Mouse (Mus musculus) kidney, embryonic 15.5 days (tissue): Measurements from ENCODE around the gene Cdkal1. TPM values are rescaled to one million over a fixed set of nuclear protein-coding genes. Genes with fewer than 3 reads are reported as not detected.
A peak's percentile ranks its signal among the peaks of the same experiment; 100 is the strongest.

ENCODE experiments used
- ATAC-seq: fragments of 200-750 bp; cut with Nextera tagmentation; replicated peaks from 2 replicates; pipeline ENCODE4 v1.8.0; 2017; ENCODE audit warnings: moderate TSS enrichment; ENCODE audit not compliant: low FRiP score
- H3K27ac ChIP-seq: fragments of 300-500 bp; sonication (generic); 2 replicates; pipeline ENCODE4 v1.5.1; 2015; ENCODE audit warnings: mild to moderate bottlenecking, inconsistent platforms
- H3K27me3 ChIP-seq: fragments of 300-500 bp; sonication (generic); 2 replicates; pipeline ENCODE4 v1.6.1; 2015; ENCODE audit warnings: inconsistent platforms
- H3K36me3 ChIP-seq: fragments of 300-500 bp; sonication (generic); 2 replicates; pipeline ENCODE4 v1.6.1; 2015; ENCODE audit warnings: inconsistent platforms
- H3K4me1 ChIP-seq: fragments of 300-500 bp; sonication (generic); 2 replicates; pipeline ENCODE4 v1.6.1; 2015; ENCODE audit warnings: inconsistent platforms
- H3K4me2 ChIP-seq: fragments of 300-500 bp; sonication (generic); 2 replicates; pipeline ENCODE4 v1.6.1; 2015; ENCODE audit warnings: moderate library complexity, mild to moderate bottlenecking, inconsistent platforms
- H3K4me3 ChIP-seq: fragments of 300-500 bp; sonication (generic); replicated peaks from 2 replicates; pipeline ENCODE4 v1.5.1; 2015; ENCODE audit warnings: mild to moderate bottlenecking, inconsistent platforms
- H3K9ac ChIP-seq: fragments of 300-500 bp; sonication (generic); 2 replicates; pipeline ENCODE4 v1.6.1; 2015; ENCODE audit warnings: mild to moderate bottlenecking, inconsistent platforms
- H3K9me3 ChIP-seq: fragments of 300-500 bp; sonication (generic); replicated peaks from 2 replicates; pipeline ENCODE4 v1.6.1; 2016; ENCODE audit warnings: inconsistent platforms
- WGBS: fragments of 180-500 bp; shearing (Covaris S2); methylation state at CpG from one replicate; pipeline ENCODE4 v1.1.7; 2015; ENCODE audit warnings: mixed read lengths; 5-methylcytosine and 5-hydroxymethylcytosine counted together
- polyA plus RNA-seq: library from polyadenylated mRNA; unstranded; fragments of >200 nt; fragmentation: Nextera tagmentation; extraction: Ambion mirVana; gene quantifications from 2 replicates; pipeline ENCODE4 v1.2.1, GENCODE M21; 2015

Gene Cdkal1
- polyA plus RNA-seq, 1 experiment from 2014 or later: 33.5 TPM

DNA sequence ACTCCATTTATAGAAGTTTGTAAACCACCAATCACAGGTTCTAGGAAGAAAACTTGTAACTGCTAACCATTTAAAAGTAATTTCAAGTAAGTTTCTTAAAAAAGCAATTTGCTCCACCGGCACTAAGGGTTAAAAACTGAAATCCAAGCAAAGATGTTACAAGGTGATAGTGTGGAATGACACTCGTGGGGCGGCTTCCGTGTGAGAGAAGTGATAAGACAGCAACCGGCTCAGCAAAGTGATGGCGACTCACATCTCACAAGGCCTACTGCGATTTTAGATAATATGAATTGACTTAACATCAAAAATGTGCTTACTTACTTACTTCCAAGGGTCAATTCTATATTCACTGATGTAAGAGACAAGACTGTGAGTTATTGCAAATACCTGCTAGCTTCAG lies 167.6 kb downstream of the Cdkal1 start:
- no peak overlapping the region for H3K27ac ChIP-seq
- whole genome bisulfite sequencing: 90% methylated on average over 7 of the region's 7 CpGs
- no peaks in the 10 kb centered on the region for H3K27me3 ChIP-seq
- ATAC-seq: no peak
- H3K4me1 ChIP-seq: peaks cover 3% of the 10 kb centered on the region; the same call in 1 of the 2 replicates
- no peak overlapping the region for H3K9ac ChIP-seq
- no peak overlapping the region for H3K4me3 ChIP-seq
- no peaks in the 10 kb centered on the region for H3K9me3 ChIP-seq
- no peak overlapping the region for H3K4me2 ChIP-seq
- 0 out of 2 replicates have a peak, but pooled peaks cover 2% of the 10 kb centered on the region for H3K36me3 ChIP-seq

DNA sequence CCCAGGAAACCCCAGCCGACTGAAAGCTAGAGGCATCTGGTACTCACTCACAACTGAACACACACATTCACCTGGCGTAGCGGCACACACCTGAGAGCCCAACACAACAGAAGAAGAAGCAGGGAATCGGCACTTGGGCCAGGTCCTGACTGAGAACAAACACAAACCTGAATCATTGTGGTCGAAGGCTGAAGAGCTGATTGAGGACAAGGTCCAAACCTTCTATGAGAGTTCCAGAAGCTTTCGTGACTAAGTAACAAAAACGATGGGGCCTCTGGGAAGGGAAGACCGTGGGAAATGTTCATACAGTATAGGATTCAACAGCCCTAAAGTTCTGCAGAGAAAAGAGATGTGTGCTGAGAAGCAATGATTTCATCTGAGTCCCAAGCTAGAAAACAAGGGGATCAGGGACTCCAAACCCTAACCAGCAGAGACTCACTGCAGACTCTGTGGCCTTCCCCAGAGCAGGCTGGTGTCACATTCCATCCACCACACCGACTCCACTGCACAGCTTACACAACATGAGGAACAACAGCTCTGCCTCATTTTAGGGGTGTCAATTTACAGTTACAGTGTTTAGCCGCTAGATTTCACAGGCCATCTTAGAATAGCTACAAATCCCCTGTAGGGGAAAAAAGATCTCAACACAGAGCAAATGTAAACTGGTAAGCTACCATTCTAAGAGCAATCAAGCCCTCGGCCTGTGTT lies 175.8 kb downstream of the Cdkal1 start:
- H3K27ac ChIP-seq: peak overlapping the region; percentile 23; the same call in 1 of the 2 replicates

DNA sequence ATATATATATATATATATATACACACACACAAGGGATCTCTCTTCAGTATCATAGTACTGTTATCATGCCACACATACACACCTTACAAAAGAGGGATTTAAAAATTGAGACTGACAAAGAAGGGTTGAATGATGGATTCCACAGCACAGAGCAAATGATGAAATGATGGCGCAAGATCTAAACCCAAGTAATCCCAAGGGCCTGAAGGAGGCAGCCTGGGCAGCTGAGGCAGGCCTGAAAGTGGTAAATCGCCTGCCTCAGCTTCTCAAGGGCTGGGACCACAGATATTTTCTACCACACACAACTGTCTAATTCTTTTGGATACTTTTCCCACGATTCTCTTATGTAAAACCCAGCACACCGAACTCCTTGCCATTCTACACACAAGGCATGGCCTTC lies 177.9 kb downstream of the Cdkal1 start:
- Histone ChIP-seq H3K9ac (no peak overlapping the region), H3K27ac (no peak overlapping the region)
- 94% methylated on average over 4 of the region's 4 CpGs for WGBS

More for the DNA sequence above, 175.8 kb downstream of the Cdkal1 start:
- H3K4me3 ChIP-seq: no peak overlapping the region
- no peak overlapping the region for H3K4me2 ChIP-seq
- H3K9me3 ChIP-seq: no peaks in the 10 kb centered on the region
- no peak for ATAC-seq
- H3K36me3 ChIP-seq: no peaks in the 10 kb centered on the region
- 74% methylated on average over 11 of the region's 11 CpGs for WGBS
- no peak overlapping the region for H3K9ac ChIP-seq
- no peaks in the 10 kb centered on the region for H3K27me3 ChIP-seq
- 0 out of 2 replicates have a peak, but pooled peaks cover 3% of the 10 kb centered on the region for H3K4me1 ChIP-seq

DNA sequence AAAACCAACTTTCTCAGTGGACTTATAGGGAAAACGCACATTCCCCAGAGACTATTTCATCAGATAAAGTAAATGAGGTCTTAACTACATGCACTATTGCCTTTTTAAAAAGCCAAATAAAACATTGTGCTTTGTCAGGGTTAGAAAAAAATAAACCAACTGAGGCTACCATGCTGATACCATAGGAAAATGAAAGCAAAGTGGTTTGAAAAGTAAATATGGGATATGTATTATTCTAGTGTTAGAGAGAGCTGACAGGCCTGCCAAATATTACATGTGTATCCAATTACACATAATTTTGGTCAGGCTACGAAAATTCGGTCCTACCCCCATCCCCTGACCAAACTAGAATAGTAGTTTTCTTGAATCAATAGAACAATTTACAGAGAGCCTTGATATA lies 184.8 kb downstream of the Cdkal1 start:
- H3K36me3 ChIP-seq: no peaks in the 10 kb centered on the region
- no peak overlapping the region for H3K4me2 ChIP-seq
- no peak overlapping the region for H3K4me3 ChIP-seq
- H3K9me3 ChIP-seq: no peaks in the 10 kb centered on the region
- no peak for ATAC-seq
- H3K9ac ChIP-seq: no peak overlapping the region
- WGBS: 56% methylated on average over 3 of the region's 3 CpGs
- no peaks in the 10 kb centered on the region for H3K27me3 ChIP-seq
- no peaks in the 10 kb centered on the region for H3K4me1 ChIP-seq
- H3K27ac ChIP-seq: no peak overlapping the region

More for the DNA sequence above, 177.9 kb downstream of the Cdkal1 start:
- H3K4me3 ChIP-seq: no peak overlapping the region
- no peaks in the 10 kb centered on the region for H3K27me3 ChIP-seq
- H3K4me2 ChIP-seq: no peak overlapping the region
- H3K36me3 ChIP-seq: no peaks in the 10 kb centered on the region
- H3K4me1 ChIP-seq: 0 out of 2 replicates have a peak, but pooled peaks cover 3% of the 10 kb centered on the region
- no peaks in the 10 kb centered on the region for H3K9me3 ChIP-seq
- ATAC-seq: no peak

DNA sequence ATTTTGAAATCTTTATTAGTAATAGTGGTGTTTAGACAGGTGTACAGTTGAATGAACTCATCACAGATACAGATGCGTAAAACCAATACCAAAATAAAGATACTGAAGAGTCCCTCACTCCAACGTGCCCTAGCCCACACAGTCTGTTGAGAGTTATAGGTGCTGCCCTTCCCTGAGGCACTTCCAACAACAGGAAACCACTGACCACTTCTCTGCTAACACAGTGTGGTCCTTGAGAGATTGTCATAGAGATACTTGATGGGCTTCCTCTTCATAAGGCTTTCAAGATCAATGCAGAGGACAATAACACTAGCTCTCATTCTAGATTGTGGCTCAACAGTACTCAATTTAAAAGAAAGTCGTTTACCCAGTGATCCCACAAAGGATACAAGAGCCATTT lies 191.6 kb downstream of the Cdkal1 start:
- H3K4me1 ChIP-seq: no peaks in the 10 kb centered on the region
- H3K9ac ChIP-seq: no peak overlapping the region
- no peaks in the 10 kb centered on the region for H3K27me3 ChIP-seq
- H3K27ac ChIP-seq: no peak overlapping the region
- H3K36me3 ChIP-seq: no peaks in the 10 kb centered on the region
- no peak for ATAC-seq
- no peak overlapping the region for H3K4me3 ChIP-seq
- WGBS: 72% methylated on average over 3 of the region's 3 CpGs
- H3K4me2 ChIP-seq: no peak overlapping the region
- no peaks in the 10 kb centered on the region for H3K9me3 ChIP-seq

DNA sequence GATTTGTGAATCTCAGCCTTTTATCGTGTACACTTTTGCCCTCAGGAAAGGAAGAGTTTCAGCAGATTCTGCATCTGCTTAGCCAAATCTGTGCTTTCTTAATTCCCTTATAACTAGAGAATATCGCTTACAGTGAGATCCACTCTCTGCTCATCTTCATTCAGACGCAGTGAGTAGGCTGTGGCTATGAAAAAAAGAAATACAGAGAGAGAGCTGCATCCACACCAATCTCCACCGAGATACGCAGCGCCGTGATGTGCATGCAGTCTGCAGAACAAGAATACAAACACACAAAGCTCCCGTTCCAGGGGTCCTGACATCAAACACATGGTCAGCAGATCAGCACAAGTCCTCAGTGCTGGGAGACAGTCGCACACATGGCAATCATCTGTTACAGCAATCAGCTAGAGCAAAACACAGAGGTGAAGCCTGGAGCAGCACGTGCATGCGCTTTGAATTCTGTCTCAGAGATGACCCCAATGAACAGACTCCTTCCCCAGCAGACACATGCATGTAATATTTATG lies 199.6 kb downstream of the Cdkal1 start:
- Histone ChIP-seq H3K27me3 (no peaks in the 10 kb centered on the region), H3K4me2 (no peak overlapping the region), H3K36me3 (no peaks in the 10 kb centered on the region), H3K9ac (no peak overlapping the region), H3K9me3 (no peaks in the 10 kb centered on the region), H3K27ac (no peak overlapping the region), H3K4me3 (no peak overlapping the region), H3K4me1 (0 out of 2 replicates have a peak, but pooled peaks cover 3% of the 10 kb centered on the region)
- ATAC-seq: no peak
- 76% methylated on average over 11 of the region's 11 CpGs for WGBS

DNA sequence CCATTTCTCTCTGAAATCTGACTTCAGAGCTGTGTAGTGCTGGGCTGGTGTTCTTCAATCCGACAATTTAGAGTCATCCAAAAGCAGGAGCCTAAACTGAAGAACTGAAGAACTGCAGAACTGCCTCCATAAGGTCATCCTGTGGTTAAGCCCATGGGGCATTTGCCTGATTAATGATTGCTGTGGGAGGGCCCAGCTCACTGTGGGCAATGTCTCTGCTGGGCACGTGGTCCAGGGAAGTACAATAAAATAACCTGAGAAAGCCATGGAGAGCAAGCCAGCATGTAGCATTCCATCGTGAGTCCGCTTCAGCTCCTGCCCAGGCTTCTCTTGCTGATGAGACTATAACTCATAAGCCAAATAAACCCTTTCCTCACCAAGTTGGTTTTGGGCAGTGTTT lies 202.1 kb downstream of the Cdkal1 start:
- 56% methylated on average over 4 of the region's 4 CpGs for WGBS
- ATAC-seq: peak; percentile 75; the same call in 1 of the 2 replicates
- no peak overlapping the region for H3K27ac ChIP-seq

DNA sequence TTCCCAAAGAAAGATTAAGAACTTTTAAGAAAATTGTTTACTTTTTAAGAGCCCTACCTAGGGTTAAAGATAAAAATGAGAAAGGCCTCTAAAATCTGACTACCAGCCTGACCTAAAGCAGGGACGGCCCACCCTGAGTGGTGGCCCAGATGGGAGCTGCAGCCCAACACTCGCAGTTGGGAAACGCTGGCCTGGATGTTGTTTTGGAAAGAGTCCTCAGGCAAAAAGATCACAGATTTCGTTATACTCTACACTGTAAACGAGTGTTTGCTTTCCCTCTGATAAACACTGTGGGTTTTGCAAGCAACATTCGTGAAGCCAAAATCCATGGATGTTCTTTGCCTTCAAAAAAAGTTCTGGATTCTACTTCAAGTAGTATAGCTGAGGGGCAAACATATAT lies 202.7 kb downstream of the Cdkal1 start:
- H3K4me2 ChIP-seq: no peak overlapping the region
- no peak for ATAC-seq
- no peaks in the 10 kb centered on the region for H3K27me3 ChIP-seq
- H3K4me1 ChIP-seq: 0 out of 2 replicates have a peak, but pooled peaks cover 3% of the 10 kb centered on the region
- H3K27ac ChIP-seq: no peak overlapping the region
- H3K36me3 ChIP-seq: no peaks in the 10 kb centered on the region
- no peak overlapping the region for H3K9ac ChIP-seq
- H3K4me3 ChIP-seq: no peak overlapping the region
- no peaks in the 10 kb centered on the region for H3K9me3 ChIP-seq
- 85% methylated on average over 6 of the region's 6 CpGs for WGBS

More for the DNA sequence above, 202.1 kb downstream of the Cdkal1 start:
- H3K4me2 ChIP-seq: no peak overlapping the region
- H3K9me3 ChIP-seq: no peaks in the 10 kb centered on the region
- H3K9ac ChIP-seq: no peak overlapping the region
- no peaks in the 10 kb centered on the region for H3K27me3 ChIP-seq
- 0 out of 2 replicates have a peak, but pooled peaks cover 3% of the 10 kb centered on the region for H3K4me1 ChIP-seq
- no peak overlapping the region for H3K4me3 ChIP-seq
- H3K36me3 ChIP-seq: no peaks in the 10 kb centered on the region

DNA sequence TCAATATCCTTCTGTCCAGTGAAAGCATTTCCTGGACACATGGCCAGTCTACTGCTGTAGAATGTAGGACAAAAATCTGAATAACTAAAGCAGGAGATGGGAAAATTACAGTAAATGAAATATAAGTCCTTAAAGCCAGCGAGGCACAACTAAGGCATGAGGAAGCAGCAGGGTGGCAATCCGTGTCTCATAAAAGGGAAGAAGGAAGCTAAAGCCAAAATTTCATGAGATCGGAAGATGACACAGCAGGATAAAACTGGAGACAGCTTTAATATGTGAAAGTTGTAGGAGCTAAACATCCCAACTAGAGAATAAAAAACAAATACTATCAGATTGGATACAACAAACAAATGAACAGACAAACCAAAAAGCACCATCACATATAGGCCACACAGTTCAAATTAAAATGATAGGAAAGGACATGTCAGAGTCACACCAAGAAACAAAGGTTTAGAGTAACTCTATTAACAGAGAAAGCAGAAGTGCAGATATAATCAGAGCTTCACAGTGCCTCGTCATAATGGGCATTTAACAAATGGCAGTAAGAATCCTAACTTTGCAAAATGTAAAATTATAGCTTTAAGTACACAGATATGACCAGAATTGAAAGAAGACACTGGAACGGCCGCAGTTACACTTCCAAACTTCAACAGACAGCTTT lies 204.8 kb downstream of the Cdkal1 start:
- no peaks in the 10 kb centered on the region for H3K36me3 ChIP-seq
- H3K4me2 ChIP-seq: no peak overlapping the region
- no peak overlapping the region for H3K9ac ChIP-seq
- 92% methylated on average over 6 of the region's 6 CpGs for WGBS
- no peak for ATAC-seq
- no peaks in the 10 kb centered on the region for H3K27me3 ChIP-seq
- H3K4me3 ChIP-seq: no peak overlapping the region
- 0 out of 2 replicates have a peak, but pooled peaks cover 3% of the 10 kb centered on the region for H3K4me1 ChIP-seq
- no peak overlapping the region for H3K27ac ChIP-seq
- no peaks in the 10 kb centered on the region for H3K9me3 ChIP-seq

DNA sequence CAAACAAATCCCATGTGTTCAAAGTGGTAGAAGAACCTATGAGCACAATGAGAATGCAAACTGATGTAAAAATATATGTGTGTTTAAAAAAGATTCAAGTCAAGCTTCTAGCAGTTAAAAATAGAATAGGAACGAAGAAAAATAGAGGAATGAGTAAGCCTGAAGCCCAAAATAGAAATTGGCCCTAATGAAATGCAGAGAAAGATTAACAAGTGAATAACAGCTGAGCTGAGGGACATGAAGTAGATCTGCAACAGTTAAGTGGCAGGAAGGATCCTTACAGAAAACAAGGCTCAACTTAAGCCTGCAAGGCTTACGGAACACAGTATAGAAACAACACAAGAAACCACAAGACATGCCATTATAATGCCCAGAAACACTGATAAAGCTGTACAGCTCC lies 205.9 kb downstream of the Cdkal1 start:
- H3K27me3 ChIP-seq: no peaks in the 10 kb centered on the region
- 0 out of 2 replicates have a peak, but pooled peaks cover 3% of the 10 kb centered on the region for H3K4me1 ChIP-seq
- no peaks in the 10 kb centered on the region for H3K9me3 ChIP-seq
- no peaks in the 10 kb centered on the region for H3K36me3 ChIP-seq
- WGBS: 66% methylated on average over 2 of the region's 2 CpGs
- H3K4me2 ChIP-seq: no peak overlapping the region
- no peak overlapping the region for H3K9ac ChIP-seq
- H3K4me3 ChIP-seq: no peak overlapping the region
- ATAC-seq: no peak
- no peak overlapping the region for H3K27ac ChIP-seq

DNA sequence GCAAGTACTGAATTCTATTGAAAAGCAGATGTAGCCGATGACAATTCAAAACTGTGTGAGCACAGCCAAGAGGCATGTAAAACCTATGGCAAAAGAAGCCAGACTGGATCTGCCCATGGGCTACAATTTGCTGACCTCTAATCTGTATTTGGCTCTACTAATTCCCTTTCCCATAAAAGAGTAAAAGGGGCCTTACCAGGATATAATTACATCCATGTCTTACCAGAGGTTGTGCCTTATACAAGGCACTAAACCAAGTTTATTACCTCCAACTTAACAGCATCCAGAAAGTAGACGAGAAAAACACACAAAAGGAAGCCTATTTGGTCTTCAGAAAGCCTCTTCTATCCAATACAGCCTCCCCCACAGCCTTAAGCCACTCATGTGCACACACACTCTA lies 213.2 kb downstream of the Cdkal1 start:
- H3K9me3 ChIP-seq: no peaks in the 10 kb centered on the region
- H3K9ac ChIP-seq: no peak overlapping the region
- 60% methylated on average over 2 of the region's 2 CpGs for WGBS
- H3K4me1 ChIP-seq: no peaks in the 10 kb centered on the region; the same call in 1 of the 2 replicates
- no peaks in the 10 kb centered on the region for H3K36me3 ChIP-seq
- no peak overlapping the region for H3K4me3 ChIP-seq
- ATAC-seq: no peak
- H3K4me2 ChIP-seq: no peak overlapping the region
- H3K27ac ChIP-seq: no peak overlapping the region
- H3K27me3 ChIP-seq: no peaks in the 10 kb centered on the region

DNA sequence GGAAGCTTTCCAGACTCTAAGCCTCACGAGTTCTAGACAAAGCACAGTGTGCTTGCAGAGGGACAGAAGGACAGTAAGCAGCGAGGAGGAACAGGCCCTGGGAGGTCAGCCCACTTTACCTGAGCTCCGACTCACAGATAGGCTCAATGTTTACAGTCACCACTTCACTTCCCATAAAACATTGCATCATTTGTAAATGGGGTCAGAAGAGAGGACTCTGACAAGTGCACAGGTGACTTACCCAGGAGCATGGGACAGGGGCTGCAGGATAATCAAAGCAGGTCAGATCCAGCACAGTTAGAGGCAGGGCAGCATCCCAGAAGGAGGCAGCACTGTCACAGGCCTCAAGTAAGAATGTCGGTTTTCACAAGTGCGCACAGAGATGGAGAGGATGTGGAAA lies 214.3 kb downstream of the Cdkal1 start:
- no peaks in the 10 kb centered on the region for H3K36me3 ChIP-seq
- H3K4me2 ChIP-seq: no peak overlapping the region
- 79% methylated on average over 5 of the region's 5 CpGs for WGBS
- H3K4me3 ChIP-seq: no peak overlapping the region
- ATAC-seq: no peak
- H3K9me3 ChIP-seq: no peaks in the 10 kb centered on the region
- no peak overlapping the region for H3K27ac ChIP-seq
- H3K27me3 ChIP-seq: no peaks in the 10 kb centered on the region
- no peak overlapping the region for H3K9ac ChIP-seq
- no peaks in the 10 kb centered on the region; the same call in 1 of the 2 replicates for H3K4me1 ChIP-seq
